Mouse (Mus musculus) small intestine, adult 2 months (tissue): ENCODE measurements around the gene Pgm2l1.

Experiments used
- CTCF ChIP-seq: fragments of 200-500 bp; IDR thresholded peaks from 2 replicates; pipeline ENCODE4 v1.5.1; 2012; ENCODE audit warnings: low read depth, mild to moderate bottlenecking, control low read depth, inconsistent platforms, low read length, moderate library complexity, mixed read lengths; ENCODE audit not compliant: insufficient replicate concordance, insufficient read length; ENCODE audit errors: extremely low read depth
- POLR2A ChIP-seq: fragments of 200-500 bp; IDR thresholded peaks from 2 replicates; pipeline ENCODE4 v1.6.1; 2012; ENCODE audit warnings: low read depth, mild to moderate bottlenecking, control low read depth, inconsistent platforms, low read length, moderate library complexity

- TF ChIP-seq POLR2A, result no peak
- TF ChIP-seq CTCF, result no peak
Measured at GRCm38 (mm10) chr7:100231661-100232060, 4.5 kb downstream of the Pgm2l1 start.
